Mouse (Mus musculus): Measurements from ENCODE around the gene Rasal2. TPM values are rescaled to one million over a fixed set of nuclear protein-coding genes. Genes with fewer than 3 reads are reported as not detected.

Gene Rasal2
- total RNA-seq, 4 experiments from 2014 or later: 15.1 to 25.1 (median 20.3) TPM

- DNase-seq: no peak
Measured at GRCm38 (mm10) chr1:157328068-157328467, 84.3 kb downstream of the Rasal2 start.

DNA sequence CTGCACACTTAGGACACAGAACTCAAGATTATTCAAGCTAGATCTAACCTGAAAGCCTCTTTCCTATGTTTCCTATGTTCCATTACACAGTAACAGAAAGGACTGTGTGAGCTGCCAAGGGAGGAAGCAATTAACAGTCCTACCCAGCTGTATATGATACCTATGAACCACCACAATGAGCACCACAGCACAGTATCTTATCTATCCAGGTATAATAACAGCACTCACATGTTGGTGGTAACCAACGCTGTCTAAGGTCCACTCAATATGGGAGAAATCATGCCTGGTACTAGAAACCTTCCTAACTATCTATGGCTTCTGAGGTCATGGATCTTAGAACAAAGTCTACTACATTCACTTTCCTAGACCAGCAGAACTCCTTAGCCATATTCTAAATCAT is 89.3 kb downstream of the Rasal2 start:
- DNase-seq: no peak

GRCm38 (mm10) chr1:157318896-157319295 is 93.5 kb downstream of the Rasal2 start:
- no peak for DNase-seq

DNA sequence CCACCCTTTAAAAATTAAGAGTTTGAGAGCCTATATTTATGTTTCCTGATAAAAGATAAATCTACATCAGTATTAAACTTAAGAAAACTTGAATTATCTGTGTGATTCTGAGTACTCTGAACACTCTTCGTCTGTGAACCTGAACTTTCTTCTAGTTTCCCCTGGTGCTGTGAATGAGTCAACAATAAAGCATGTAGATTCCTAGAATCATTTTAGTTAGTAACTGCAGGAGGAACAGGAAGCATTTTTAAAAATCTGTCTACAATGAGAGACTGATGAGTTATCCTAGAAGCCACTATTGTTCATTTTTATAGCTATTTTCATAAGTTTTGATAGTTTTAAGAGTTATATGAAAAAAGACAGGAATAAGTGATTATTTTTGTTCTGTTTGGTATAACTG is 111.1 kb downstream of the Rasal2 start:
- no peak for DNase-seq

DNA sequence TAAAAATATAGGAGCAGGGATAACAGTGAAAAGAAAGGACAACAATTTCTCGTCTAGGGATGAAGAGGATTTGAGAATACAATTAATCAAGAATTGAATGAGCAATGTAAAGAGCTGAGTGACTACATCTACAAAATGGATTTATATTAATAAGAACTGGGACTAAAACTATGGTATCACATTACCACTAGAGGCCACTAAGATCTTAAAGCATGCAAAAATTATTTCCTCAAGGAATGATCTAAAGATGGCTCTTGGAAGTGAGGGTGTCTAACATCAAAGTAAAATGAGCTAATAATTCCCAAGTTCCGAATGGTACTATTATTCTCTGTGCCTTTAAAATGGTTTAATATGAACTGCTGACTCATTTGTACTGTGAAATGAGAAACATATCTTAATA is 112.8 kb downstream of the Rasal2 start:
- DNase-seq: no peak

DNA sequence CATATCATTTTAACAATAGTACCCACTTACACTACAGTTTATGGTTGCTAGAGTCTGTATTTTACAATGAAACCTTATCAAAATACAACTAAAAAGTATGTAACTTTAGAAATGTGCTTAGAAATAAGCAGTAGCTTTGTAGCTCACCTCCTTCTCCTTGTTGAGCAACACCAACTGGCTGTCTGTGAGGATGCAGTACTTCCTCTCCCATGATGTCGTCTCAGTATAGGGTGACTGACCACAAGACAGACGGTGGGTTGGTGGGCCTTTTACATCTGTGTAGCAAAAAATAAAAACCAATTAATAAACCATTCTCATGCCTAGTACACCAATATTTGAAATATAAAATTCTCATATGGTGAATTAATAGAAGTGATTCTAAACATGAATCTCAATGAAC is 113.4 kb downstream of the Rasal2 start:
- DNase-seq: no peak

GRCm38 (mm10) chr1:157297137-157297536 is 115.3 kb downstream of the Rasal2 start:
- no peak for DNase-seq

DNA sequence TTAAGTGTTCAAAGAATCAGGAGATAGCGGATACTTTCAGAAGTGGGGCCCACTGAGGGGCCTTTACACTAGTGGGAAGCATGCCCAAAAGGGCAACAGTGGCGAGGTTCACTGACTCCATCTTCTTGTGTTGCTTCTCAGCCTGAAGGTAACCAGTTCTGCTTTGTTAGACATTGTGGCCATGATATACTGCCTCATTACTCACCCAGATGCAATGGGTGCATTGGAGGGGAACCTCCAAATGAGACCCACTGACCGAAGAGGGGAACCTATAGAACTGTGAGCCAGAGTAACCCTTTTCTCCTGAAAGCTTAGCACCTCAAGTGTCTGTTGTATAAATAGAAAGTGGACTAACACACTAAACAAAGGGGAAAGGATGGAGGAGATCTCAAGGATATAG is 116.5 kb downstream of the Rasal2 start:
- no peak for DNase-seq

DNA sequence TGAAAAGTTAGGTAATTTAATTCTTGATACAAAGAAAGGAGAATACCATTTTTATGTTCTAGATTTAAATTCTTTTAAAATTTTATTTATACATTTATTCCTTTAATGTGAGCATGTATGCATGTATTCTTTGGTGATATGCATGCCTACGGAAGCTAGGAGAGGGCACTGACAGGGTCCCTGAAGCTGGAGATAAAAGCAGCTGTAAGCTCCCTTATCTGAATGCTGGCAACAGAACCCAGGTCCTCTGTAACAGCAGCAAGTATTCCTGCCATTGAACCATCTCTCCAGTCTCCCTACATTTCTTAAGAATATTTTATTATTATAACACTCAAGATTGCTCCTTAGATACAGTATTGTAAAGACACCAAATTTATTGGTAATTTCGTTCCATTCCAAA is 122.2 kb downstream of the Rasal2 start:
- no peak for DNase-seq

- no peak for DNase-seq
Measured at GRCm38 (mm10) chr1:157289251-157289650, 123.1 kb downstream of the Rasal2 start.

DNA sequence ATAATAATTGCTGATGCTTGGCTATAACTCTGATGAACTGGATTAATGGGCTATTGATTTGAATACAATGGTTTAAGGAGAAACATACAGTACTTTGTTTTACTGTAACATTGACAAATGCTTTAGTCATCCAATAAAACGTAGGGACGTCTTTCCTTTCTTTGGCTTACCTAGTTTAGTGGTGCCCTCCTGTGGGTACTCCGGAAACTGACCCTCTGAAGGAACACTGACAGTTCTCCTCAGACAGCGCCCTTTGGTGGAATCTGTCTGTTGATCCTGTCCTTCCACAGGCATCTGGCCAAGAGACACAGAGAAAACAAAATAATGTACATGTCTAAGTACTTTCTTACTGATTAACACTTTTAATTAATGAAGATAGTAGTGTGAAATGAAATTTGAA is 125.8 kb downstream of the Rasal2 start:
- peak; percentile 19 for DNase-seq

DNA sequence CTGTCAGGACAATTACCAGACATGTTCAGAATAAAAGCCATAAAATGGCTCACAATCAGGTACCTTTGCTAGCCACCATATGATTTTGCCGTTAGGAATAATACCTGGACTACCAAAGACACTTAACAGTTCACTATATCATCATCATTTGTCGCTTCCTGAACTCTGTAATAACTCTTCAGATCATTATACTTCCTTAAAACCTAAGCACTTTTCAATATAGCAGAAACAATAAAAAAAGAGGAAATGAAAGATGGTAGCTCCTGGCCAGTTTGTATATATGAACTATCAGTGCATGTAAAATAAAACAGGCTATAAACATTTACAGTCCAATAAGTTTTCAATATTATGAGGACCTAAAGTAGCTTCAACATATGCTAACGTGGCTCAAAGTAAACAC is 127.0 kb downstream of the Rasal2 start:
- no peak for DNase-seq

DNA sequence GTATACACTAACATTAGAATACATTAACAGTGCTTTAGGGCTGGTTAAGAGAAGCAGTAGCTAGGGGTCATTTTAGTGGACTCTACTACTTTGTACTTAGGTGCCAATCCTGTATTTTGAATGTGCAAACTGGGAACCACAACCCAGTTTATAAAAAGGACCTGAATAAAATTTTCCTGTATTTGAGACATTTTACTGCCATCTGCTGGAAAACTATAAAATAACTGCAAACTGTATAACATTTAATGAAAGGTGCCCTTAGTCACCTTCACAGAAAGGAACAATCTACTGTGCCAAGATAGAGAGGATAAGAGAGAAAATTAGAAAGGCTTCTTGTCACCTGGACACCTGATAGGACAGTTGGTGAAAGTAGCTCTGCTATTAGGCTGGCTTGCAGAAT is 131.6 kb downstream of the Rasal2 start:
- DNase-seq: no peak

DNA sequence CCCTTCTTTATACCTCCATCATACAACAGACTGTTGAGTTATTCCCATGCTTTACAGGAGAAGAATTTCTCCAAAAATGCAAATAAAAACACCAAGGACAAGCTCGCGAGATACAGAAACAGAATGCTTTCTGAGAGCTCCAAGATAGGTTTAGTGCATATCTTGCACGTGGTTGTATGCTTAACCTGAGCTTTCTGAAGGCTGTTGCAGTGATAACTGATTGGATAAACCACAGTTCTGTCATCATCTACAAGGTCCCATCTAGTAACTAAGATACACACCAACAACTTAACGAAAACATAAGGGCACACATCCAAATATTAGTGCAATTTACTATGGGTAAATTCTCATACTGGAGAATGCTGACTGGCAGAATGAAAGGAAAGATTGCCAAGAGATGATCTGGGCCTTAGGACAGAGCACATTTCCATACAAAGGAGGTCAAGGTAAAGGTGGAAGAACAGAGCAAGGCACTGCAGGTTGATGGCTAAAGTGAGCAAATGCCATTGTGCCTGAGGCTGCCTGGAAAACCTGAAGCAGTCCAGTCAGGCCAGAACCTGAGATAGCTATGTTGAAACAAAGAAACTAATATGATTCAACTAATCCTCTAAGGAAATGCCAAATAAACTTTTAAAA is 136.6 kb downstream of the Rasal2 start:
- DNase-seq: no peak

- peak; percentile 52 for DNase-seq
Measured at GRCm38 (mm10) chr1:157267894-157268293, 144.5 kb downstream of the Rasal2 start.

GRCm38 (mm10) chr1:157256562-157256961 is 155.8 kb downstream of the Rasal2 start:
- no peak for DNase-seq

GRCm38 (mm10) chr1:157255776-157256175 is 156.6 kb downstream of the Rasal2 start:
- no peak for DNase-seq

DNA sequence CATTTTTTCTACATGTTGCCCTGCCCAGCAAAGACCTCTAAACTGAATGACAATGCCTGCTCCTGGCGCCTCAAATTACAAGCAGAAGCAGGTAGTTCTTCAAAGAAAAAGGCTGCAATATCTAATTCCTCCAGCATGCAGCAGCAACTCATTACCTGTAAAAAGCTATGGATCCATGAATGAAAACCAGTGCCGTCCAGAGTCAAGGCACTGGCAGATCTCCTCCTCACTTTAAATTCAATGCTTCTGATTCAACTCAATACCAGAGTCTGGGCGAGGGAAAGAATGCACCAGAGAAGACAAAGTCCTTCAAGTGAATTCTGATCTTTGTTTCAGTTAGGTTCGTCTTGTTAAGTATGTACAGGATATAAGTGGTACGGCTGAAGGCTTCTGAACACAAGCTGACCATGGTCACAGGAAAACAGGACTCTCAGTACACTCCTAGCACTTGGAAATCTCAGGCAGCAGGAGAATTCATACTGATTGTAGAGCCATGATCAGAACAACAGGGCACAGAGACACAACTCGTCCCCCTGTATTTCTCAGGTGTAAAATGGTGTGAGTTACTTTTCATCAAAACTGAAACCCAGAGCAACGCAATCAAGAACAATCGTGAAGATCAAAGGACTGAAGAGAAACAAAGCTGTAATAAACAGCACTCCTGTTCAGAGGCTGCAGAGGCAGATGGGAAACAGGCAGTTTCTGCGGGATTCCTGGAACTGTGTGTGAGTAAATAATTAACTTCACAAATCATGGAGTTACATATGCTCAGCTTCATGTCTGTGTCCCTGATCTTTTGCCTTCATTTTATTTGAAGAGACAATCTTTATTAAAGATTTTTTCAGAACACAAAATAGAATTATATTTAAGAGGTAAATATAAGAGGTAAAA is 158.6 kb downstream of the Rasal2 start:
- DNase-seq: no peak

- DNase-seq: no peak
Measured at GRCm38 (mm10) chr1:157248112-157248511, 164.3 kb downstream of the Rasal2 start.

- DNase-seq: no peak
Measured at GRCm38 (mm10) chr1:157247341-157247740, 165.1 kb downstream of the Rasal2 start.

DNA sequence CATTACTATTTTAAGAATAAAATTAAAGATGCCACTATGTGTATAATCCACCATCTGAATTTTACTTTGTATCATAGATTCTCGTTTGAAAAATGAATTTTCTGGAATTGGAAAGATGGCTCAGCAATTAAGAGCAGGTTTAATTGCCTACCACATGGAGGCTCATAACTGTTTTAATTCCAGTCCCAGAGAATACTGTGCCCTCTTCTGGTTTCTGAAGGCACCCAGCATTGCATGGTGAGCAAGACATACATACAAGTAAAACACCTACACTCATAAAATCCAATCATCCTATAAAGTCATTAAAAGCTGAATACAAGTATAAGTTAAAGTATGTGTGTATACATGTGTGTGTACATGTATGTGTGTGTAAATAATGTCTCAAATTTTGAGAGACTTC is 165.6 kb downstream of the Rasal2 start:
- no peak for DNase-seq

DNA sequence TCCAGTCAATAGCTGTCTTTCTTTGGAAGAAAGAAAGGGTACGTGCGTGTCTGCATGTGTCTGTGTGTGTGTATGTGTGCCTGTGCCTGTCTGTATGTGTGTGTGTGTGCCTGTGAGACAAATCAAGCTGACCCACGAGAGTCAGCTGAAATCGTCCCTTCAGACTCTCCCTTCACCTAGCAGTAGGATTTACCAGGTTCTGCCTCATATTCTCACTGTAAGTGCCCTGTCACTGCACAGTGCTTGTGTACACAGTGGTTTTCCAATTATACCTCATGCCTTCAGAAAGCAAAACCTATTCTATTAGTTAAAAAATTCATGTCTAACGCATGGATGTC is 168.0 kb downstream of the Rasal2 start:
- no peak for DNase-seq

DNA sequence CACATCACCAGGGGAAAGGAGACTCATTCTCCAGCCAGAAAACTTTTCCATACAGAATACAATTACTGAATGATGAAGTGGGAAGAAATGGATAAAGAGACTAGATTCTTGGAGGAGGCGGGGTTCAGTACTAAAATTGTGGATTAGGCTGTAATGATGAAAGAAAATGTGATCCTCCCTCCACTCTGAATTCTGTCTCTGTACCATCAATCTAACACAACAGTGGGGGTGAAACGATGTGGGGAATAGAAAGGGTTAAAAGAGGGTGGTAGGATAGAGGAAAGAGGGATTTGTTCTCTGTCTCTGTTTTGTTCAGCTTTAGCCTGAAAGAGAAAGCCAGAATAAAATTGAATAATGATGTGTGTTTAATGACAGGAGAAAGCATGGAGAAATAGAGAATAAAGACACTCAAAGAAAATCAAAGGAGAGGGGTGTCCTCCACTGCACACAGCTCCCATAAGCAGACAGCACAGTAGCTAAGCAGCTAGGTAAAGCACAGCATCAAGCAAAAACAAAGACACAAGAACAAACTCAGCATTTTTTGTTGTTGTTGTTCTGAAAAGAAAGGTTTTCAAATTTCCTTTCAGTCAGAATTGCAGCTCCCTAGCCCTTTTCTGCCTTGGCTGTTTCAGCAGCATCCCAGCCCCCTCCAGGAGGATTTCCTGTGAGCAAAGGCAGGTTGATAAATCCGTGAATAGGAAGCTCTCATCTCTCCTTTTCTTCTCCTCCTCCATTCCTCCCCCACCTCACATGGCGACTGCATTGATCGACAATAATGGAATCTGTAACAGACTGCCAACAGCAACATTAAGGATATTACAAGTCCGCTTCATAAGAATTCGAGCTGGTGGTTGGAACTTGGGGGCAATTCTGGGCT is 168.6 kb downstream of the Rasal2 start:
- DNase-seq: no peak

All from adrenal gland, adult 8-10 months (tissue).